Mouse (Mus musculus): ENCODE measurements around the gene Bod1l.

The Bod1l gene

GRCm38 (mm10) chr5:41844147-41844529 is at the start of gene Bod1l:
Gene Bod1l, minus strand, starts transcription at chr5:41844315.
- peak; percentile 98 for DNase-seq

DNA sequence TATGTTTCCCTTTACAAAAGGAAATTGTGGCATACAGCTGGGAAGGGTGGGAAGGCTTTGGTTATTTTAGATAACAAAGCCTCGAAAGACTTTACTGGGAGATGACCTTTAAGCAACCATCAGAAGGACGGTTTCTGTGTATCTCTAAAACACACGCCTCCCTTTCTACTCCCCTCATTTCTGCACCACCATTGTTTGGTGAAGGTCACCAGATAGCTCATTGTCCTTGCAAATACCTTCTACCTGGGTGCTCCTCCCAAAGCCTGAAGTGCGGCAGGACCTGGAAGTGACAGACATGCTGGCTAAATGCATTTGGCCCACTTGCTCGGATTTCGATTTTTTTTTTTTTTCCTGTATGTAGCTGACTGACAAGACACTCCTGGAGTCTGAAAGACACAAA is 49.2 kb upstream of the Bod1l start:
- no peak for DNase-seq

- no peak for DNase-seq
These were observed 46.8 kb upstream of the Bod1l start for GRCm38 (mm10) chr5:41890871-41891270.

- no peak for DNase-seq
These were observed 45.2 kb upstream of the Bod1l start for GRCm38 (mm10) chr5:41889245-41889849.

DNA sequence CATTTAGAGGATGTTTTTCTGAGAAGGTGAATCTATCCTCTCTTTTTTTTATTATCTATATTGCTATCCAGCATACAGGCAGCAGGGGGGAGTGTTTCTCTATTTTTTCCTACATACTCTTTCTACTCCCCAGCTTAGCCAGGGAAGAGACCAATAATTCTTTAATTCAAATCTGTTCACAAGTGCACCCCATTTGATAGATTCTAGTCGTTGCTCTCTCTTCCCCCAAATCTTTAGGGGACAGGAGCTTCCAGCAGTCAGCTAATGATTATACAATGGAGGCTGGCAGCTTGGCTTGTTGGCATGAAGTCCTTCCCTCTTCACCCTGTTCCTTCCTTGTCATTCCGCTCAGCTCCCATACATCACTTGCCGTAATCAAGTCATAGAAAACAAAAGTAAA is 44.7 kb upstream of the Bod1l start:
- DNase-seq, result no peak

DNA sequence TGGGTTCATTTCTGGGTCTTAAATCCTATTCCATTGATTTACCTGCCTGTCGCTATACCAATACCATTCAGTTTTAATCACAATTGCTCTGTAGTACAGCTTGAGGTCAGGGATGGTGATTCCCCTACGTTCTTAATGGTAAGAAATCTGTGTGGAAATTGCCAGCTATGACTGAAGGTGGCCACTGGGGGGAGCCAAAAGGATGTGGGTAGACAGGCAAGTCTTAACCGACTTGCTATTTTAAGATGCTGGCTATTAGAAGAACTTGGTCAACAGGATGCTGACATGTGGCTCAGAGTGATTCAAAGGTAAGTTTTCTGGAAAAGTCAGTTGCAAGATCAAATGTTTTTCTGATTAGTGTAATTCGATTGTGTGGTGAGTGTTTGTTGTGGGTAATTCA is 43.6 kb upstream of the Bod1l start:
- peak; percentile 51 for DNase-seq

DNA sequence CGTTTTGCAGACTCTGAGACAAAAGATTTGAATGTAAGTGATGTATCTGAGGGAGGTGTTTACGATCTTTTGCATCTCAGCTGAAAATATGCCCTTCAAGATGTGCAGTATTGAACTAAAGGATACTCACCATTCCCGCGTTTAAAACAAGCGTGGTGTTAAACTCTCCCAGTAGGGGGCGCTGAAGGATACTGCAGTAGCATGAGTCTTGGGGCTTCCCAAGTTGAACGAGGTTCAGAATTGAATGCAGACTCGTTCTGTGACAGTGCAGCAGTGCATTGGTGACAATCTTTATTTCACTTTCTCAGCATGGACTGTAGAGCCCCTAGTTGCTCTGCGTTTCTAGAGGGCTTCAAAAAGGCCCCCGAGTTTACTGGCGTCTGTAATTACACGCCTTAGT is 40.4 kb upstream of the Bod1l start:
- DNase-seq, result peak; percentile 36

DNA sequence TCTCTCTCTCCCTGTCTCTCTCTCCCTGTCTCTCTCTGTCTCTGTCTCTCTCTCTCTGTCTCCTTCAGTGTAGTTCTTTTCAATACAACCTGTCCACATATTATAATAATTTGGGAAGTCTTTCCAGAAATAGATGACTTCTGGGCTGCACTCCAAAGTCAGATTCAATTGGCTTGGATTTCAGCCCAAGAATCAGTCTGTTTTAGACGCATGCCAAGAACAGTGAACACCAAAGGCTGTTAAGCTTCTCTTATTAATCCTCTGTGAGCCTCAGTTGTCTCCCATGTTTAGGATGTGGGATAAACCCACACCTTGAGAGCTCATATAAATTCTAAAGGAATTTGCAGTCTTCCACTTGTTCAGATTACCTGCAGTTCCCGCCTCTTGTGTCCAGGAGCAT is 27.0 kb upstream of the Bod1l start:
- no peak for DNase-seq

GRCm38 (mm10) chr5:41855781-41856180 is 11.7 kb upstream of the Bod1l start:
- DNase-seq, result no peak

DNA sequence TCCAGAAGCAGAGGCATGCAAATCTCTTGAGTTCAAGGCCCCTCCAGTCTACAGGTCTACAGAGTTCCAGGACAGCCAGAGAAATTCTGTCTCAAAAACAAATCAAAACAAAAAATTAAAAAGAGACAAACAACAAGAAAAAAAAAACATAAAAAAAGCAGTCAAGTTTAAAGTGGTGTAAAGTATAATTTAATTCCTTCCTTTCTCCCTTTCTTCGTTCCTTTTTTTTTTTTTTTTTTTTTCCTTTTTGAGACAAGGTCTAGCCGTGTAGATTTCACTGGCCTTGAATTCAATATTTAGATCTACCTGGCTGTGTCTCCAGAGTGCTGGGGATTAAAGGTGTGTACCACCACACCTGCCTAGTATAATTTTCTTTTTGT is 1.4 kb upstream of the Bod1l start:
- no peak for DNase-seq

GRCm38 (mm10) chr5:41844820-41845557 is 874 bp upstream of the Bod1l start:
- DNase-seq, result peak; percentile 30

DNA sequence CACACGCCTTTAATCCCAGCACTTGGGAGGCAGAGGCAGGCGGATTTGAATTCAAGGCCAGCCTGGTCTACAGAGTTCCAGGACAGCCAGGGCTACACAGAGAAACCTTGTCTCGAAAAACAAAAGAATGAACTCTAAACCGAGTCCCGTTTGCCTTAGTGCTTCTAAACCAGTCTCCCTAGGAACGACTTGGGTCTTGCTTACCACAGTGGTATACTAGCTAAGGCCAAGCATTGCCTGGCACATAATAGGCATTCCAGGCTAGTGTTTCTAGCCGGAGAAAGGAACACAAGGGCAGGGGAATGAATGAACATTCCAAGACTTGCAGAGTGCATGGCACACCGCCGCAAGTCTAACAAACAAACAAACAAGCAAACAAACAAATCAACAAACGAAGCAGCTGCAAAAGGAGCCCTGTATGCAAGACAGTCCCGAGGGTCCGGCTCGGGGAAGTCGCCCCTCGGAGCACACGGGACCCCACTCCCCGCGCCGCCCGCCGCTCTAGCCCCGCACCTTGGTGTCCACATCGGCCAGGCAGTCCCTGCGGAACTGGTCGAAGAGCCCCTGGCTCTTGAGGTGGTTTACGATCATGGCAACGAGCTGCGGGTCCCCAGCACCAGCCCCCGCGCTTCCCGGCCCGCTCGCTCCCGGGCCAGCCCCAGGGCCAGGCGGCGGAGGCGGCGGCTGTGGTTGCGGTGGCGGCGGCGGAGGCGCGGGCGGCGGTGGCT is 532 bp downstream of the Bod1l start:
- DNase-seq, result peak; percentile 5

- DNase-seq, result peak; percentile 9
These were observed 1.4 kb downstream of the Bod1l start for GRCm38 (mm10) chr5:41842681-41843080.

- no peak for DNase-seq
These were observed 2.4 kb downstream of the Bod1l start for GRCm38 (mm10) chr5:41841735-41842134.

GRCm38 (mm10) chr5:41830100-41830499 is 14.0 kb downstream of the Bod1l start:
- DNase-seq, result no peak

GRCm38 (mm10) chr5:41821158-41821557 is 23.0 kb downstream of the Bod1l start:
- no peak for DNase-seq

DNA sequence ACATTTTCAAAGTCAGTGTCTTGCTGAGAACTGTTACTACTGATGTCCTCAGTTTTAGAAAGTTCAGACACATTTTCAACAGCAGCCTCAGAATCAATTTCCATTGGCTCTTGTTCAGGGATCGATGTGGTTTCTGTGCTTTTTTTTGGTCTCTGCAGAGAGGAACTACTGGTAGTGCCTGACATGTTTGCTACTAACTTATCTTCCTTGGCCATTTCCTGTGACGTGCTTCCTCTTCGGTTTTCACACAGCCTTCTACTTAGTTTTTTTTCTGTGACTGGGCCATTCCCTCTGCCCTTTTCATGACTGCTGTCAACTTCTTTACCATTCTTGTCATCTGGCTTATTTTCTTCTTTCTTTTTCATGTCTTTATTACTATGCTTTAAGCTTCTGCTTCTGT is 23.6 kb downstream of the Bod1l start:
- DNase-seq, result no peak

GRCm38 (mm10) chr5:41812516-41812915 is 31.6 kb downstream of the Bod1l start:
- DNase-seq, result no peak

- DNase-seq, result no peak
These were observed 32.8 kb downstream of the Bod1l start for GRCm38 (mm10) chr5:41811279-41811678.

GRCm38 (mm10) chr5:41807383-41807782 is 36.7 kb downstream of the Bod1l start:
- DNase-seq, result no peak

- DNase-seq, result no peak
These were observed 37.9 kb downstream of the Bod1l start for GRCm38 (mm10) chr5:41806176-41806575.

DNA sequence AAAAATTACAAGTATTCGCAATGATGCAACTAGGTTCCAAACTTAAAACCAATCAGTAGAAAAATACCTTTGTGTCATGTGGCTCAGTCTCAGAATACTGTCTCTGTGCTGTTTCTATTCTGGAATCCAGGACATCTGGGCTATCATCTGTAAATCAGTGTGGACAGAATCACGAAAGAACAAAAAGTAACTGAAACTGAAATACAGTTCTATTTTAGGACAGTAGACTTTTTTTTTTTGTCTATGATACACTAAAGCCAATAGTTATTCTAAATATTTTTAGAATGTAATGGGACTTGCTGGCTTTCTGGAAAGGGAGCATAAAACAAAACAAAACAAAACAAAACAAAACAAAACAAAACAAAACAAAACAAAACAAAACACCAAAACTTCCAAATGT is 39.0 kb downstream of the Bod1l start:
- DNase-seq, result no peak

DNA sequence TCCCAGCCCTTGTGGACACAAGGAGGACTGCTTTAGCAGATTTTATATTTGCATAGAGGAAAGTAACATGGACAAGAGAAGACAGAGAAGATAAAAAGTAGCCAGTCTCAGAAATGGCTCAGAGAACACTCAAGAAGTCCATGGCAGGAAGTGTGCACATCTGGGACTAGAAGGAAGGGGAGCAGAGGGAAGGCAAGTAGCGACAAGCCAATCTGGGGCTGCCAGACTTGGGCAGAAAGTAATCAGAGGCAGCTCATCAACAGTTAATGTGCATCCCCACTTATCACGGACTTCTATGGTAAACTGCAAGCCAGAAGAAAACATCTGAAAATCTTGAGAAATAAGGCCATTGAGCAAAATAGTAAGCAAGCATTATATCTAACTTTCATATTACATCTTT is 39.5 kb downstream of the Bod1l start:
- DNase-seq, result no peak

DNA sequence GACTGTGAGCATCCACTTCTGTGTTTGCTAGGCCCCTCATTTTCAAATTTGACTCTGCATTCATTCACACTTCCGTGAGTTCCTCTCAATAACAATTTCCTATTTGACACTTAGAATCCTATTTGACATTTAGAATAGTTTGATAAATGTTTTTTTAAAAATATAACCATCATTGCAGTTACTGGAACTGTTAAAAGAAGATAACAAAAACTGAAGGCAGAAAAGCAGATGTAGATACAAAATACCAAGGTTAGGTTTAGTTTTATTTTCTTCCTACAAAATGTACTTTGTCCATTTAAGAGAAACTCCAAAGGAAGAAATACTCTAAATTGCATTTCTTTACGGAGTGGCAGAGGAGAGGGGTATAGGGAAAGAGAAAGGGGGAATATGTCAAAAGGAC is 42.5 kb downstream of the Bod1l start:
- no peak for DNase-seq

All from thymus, postnatal 25 days (tissue).